Mouse (Mus musculus) megakaryocyte, embryonic 14.5 days (primary cell): Measurements from ENCODE around the gene Msh2. TPM values are rescaled to one million over a fixed set of nuclear protein-coding genes. Genes with fewer than 3 reads are reported as not detected.
A peak's percentile ranks its signal among the peaks of the same experiment; 100 is the strongest.
"Not testable (repeated sequence)": the region's sequence is repeated elsewhere in the genome, so short reads cannot be mapped to it uniquely, and the experiment has no call there.

Experiments
- H3K27me3 ChIP-seq: replicated peaks from 2 replicates; pipeline ENCODE3; 2012; ENCODE audit warnings: inconsistent platforms
- H3K36me3 ChIP-seq: replicated peaks from 2 replicates; pipeline ENCODE3; 2012; ENCODE audit warnings: low read length, inconsistent platforms, mixed read lengths
- H3K4me1 ChIP-seq: 2 replicates; pipeline ENCODE4 v1.6.1; 2012; ENCODE audit warnings: inconsistent platforms
- H3K4me3 ChIP-seq: replicated peaks from 2 replicates; pipeline ENCODE3; 2012; ENCODE audit warnings: moderate library complexity, mild to moderate bottlenecking, inconsistent platforms
- H3K9me3 ChIP-seq: 2 replicates; pipeline ENCODE4 v1.6.1; 2012; ENCODE audit warnings: inconsistent platforms
- FLI1 ChIP-seq: IDR thresholded peaks from 2 replicates; pipeline ENCODE4 v1.6.1; 2012; ENCODE audit warnings: low read length, inconsistent platforms, mixed read lengths
- GATA1 ChIP-seq: IDR thresholded peaks from 3 replicates; pipeline ENCODE4 v1.6.1; 2012; ENCODE audit warnings: mixed read lengths, low read length, inconsistent platforms, borderline replicate concordance
- polyA plus RNA-seq: library from polyadenylated mRNA; stranded (reverse); fragments of >175 nt; gene quantifications from 2 replicates; pipeline ENCODE4 v1.2.3, GENCODE M21; 2012; ENCODE audit warnings: low replicate concordance; ENCODE audit not compliant: insufficient read depth

Gene Msh2
- 3.6 TPM in 1 of 2 replicates, not detected in the other for polyA plus RNA-seq

- TF ChIP-seq FLI1 (no peak), GATA1 (no peak)
- H3K4me1 ChIP-seq, result peaks cover 24% of the 10 kb centered on the region
Observed at GRCm38 (mm10) chr17:87671890-87672660, at the start of gene Msh2. Msh2 (plus strand) TSS chr17:87672330.

DNA sequence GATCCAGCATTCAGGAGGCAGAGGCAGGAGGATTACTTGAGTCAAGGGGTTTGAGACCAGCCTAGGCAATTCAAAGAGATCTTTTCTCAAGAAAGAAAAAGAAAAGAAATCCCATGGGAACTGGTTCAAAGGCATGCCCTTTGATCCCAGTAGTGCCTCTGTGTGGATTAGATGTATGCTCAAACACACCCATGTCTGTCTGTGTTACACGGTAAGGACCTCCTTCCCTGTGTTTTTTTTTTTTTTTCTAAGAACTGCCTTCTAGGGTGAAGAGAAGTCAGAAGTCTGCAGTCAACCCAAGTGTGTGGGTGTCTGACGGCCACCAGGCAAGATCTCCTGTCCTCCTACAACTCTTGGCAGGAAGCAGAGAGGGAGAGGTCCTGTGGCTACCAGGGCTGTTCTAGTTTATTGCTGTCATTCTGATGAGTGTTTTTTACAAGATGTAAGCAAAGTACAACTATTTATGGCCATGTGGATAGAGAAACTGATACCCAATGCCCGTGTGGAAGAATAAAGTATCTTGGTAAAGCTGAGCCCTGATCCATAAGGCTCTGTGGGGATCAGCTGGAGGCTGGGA lies 46.5 kb upstream of the Msh2 start:
- Histone ChIP-seq H3K4me3 (no peak overlapping the region), H3K27me3 (no peaks in the 10 kb centered on the region), H3K9me3 (no peaks in the 10 kb centered on the region), H3K36me3 (no peaks in the 10 kb centered on the region), H3K4me1 (peaks cover 5% of the 10 kb centered on the region; the same call in 1 of the 2 replicates)
- no peak for TF ChIP-seq GATA1
- TF ChIP-seq FLI1, result no peak

More at GRCm38 (mm10) chr17:87671890-87672660, at the start of gene Msh2:
- Histone ChIP-seq H3K36me3 (peaks cover 9% of the 10 kb centered on the region), H3K9me3 (no peaks in the 10 kb centered on the region), H3K4me3 (peak within 1 kb of the TSS; percentile 97), H3K27me3 (no peaks in the 10 kb centered on the region)

DNA sequence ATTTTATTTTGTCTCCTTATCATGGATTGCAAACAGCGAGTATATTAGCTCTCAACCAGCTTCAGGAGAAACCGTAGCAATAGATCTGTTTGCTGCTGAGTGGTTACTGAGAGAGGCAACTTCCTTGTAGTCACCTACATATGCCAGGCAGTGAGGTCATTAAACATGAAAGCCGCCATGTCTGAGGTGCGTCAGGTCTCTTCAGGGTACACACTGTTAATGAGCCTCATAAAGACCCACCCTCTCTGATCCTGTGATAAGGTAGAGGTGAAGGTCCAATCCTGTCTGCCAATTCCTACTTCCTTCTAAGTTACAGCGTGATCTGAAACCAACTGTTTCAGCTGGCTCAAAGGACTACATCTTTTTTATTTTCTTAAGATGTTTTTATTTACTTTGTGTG lies 44.0 kb upstream of the Msh2 start:
- Histone ChIP-seq H3K9me3 (no peaks in the 10 kb centered on the region), H3K4me3 (no peak overlapping the region), H3K36me3 (no peaks in the 10 kb centered on the region), H3K27me3 (peaks cover 8% of the 10 kb centered on the region), H3K4me1 (peaks cover 5% of the 10 kb centered on the region; the same call in 1 of the 2 replicates)
- TF ChIP-seq FLI1, result no peak
- TF ChIP-seq GATA1, result no peak

DNA sequence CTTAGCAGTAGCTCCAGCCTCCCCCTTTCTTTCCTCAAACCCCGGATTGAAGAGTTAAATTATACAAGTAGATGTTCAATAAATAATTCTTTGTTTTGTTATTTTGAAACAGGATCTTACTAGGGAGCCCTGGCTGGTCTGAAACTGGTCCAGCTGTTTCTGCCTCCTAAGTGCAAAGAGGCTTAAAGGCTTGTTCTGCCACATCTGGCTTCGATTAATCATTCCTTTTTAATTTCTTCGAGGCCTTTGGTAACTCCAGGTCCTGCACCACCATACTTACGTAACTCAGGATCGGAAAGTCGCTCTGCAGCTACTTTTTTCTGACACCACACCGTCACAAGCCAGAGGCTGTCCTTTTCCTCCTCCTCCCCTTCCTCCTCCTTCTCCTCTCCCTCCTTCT lies 43.4 kb upstream of the Msh2 start:
- peaks cover 5% of the 10 kb centered on the region; the same call in 1 of the 2 replicates for H3K4me1 ChIP-seq
- TF ChIP-seq FLI1, result no peak
- TF ChIP-seq GATA1, result no peak
- no peak overlapping the region for H3K4me3 ChIP-seq
- H3K27me3 ChIP-seq, result peaks cover 8% of the 10 kb centered on the region
- no peaks in the 10 kb centered on the region for H3K9me3 ChIP-seq
- H3K36me3 ChIP-seq, result no peaks in the 10 kb centered on the region

DNA sequence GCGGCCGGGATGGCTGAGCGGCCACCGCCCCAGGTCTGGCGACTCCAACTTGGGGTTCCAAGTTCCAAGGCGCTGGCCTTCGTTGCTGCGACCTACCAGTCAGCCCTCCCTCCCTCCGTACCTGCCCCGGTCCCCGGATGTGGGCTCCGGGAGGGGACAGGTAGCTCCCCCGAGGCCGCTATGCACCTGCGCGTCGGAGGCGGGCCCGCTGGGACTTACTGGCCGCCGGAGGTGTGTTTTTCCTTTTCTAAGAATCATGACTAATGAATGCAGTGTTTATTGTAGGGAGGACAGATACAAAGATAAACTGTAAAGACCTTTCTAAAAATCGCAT lies 35.1 kb upstream of the Msh2 start:
- H3K4me1 ChIP-seq, result peaks cover 20% of the 10 kb centered on the region
- peaks cover 4% of the 10 kb centered on the region for H3K9me3 ChIP-seq
- H3K27me3 ChIP-seq, result peaks cover 59% of the 10 kb centered on the region
- H3K36me3 ChIP-seq, result no peaks in the 10 kb centered on the region
- TF ChIP-seq FLI1 (no peak), GATA1 (no peak)
- H3K4me3 ChIP-seq, result peak overlapping the region; percentile 92

GRCm38 (mm10) chr17:87639242-87639641 lies 32.9 kb upstream of the Msh2 start:
- Histone ChIP-seq H3K4me3 (no peak overlapping the region), H3K9me3 (peaks cover 4% of the 10 kb centered on the region), H3K27me3 (peaks cover 62% of the 10 kb centered on the region), H3K4me1 (peaks cover 20% of the 10 kb centered on the region), H3K36me3 (no peaks in the 10 kb centered on the region)
- no peak for TF ChIP-seq GATA1
- no peak for TF ChIP-seq FLI1

DNA sequence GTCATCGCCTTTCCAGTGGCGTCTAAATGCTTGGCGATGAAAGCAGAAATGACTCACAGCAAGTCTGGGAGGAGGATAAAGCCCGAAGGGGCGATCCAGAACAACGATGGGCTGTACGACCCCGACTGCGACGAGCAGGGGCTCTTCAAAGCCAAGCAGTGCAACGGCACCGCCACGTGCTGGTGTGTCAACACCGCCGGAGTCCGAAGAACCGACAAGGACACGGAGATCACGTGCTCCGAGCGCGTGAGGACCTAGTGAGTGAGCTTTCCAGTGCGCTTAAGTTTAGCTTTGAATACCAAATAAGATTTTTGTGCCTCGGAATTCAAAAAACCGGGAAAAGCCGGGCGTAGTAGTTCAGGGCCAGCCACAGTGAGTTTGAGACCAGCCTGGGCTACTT lies 31.9 kb upstream of the Msh2 start:
- H3K27me3 ChIP-seq, result peaks cover 55% of the 10 kb centered on the region
- TF ChIP-seq FLI1 (no peak), GATA1 (no peak)
- H3K4me1 ChIP-seq, result peaks cover 20% of the 10 kb centered on the region
- no peak overlapping the region for H3K4me3 ChIP-seq
- H3K9me3 ChIP-seq, result peaks cover 4% of the 10 kb centered on the region
- no peaks in the 10 kb centered on the region for H3K36me3 ChIP-seq

DNA sequence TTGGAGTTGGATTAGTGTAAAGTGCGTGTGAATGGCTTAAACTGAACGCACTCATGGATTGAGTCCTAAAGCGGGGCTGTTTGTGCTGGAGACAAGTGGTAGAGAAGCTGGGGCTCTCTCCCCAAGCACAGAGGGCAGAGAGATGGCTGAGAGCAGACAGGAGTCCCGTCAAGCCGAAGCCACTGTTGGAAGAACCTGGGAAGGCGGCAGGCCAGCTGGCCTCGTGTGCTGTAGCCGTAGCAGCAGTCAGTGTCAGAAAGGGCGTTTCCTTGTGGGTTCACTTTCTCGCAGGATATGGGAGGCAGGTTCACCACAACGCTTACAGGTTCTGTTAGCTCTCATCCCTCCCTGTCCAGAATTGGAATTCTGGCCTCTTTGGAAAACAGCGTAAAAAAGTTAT lies 31.1 kb upstream of the Msh2 start:
- TF ChIP-seq GATA1 (no peak), FLI1 (no peak)
- Histone ChIP-seq H3K4me3 (no peak overlapping the region), H3K36me3 (no peaks in the 10 kb centered on the region), H3K9me3 (peaks cover 4% of the 10 kb centered on the region), H3K27me3 (peaks cover 49% of the 10 kb centered on the region), H3K4me1 (peaks cover 19% of the 10 kb centered on the region)

GRCm38 (mm10) chr17:87642744-87643143 lies 29.4 kb upstream of the Msh2 start:
- H3K4me3 ChIP-seq, result no peak overlapping the region
- peaks cover 8% of the 10 kb centered on the region for H3K4me1 ChIP-seq
- TF ChIP-seq FLI1 (no peak), GATA1 (no peak)

GRCm38 (mm10) chr17:87655616-87656015 lies 16.5 kb upstream of the Msh2 start:
- H3K36me3 ChIP-seq, H3K4me1 ChIP-seq, H3K27me3 ChIP-seq, H3K4me3 ChIP-seq: not testable (repeated sequence)
- H3K9me3 ChIP-seq, result peaks cover 29% of the 10 kb centered on the region

More at GRCm38 (mm10) chr17:87642744-87643143, 29.4 kb upstream of the Msh2 start:
- H3K9me3 ChIP-seq, result peaks cover 4% of the 10 kb centered on the region
- no peaks in the 10 kb centered on the region for H3K36me3 ChIP-seq
- peaks cover 34% of the 10 kb centered on the region for H3K27me3 ChIP-seq

DNA sequence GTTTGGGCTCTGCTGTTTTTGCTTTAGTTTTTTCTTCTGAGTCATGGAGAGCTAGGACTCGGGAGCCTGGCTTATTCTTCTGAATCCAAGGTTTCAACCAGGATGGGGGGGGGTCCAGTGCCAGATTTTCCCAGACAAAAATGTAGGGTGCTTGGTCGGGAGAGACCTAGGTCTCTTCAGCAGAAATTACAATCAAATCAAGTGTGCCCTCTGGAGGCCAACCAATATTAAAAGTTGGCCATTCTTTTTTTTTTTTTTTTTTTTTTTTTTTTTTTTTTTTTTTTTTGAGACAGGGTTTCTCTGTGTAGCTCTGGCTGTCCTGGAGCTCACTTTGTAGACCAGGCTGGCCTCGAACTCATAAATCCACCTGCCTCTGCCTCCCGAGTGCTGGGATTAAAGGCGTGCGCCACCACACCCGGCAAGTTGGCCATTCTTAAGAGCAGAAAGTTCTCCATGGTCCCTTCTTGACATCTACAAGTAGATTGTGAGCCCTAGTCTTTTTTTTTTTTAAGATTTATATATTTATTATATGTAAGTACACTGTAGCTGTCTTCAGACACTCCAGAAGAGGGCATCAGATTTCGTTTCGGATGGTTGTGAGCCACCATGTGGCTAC lies 10.1 kb upstream of the Msh2 start:
- H3K36me3 ChIP-seq, H3K4me1 ChIP-seq, H3K27me3 ChIP-seq, H3K4me3 ChIP-seq: not testable (repeated sequence)
- H3K9me3 ChIP-seq, result peaks cover 38% of the 10 kb centered on the region
